Mouse (Mus musculus) forebrain, embryonic 15.5 days (tissue): ENCODE measurements around the gene Zdhhc6. TPM values are rescaled to one million over a fixed set of nuclear protein-coding genes. Genes with fewer than 3 reads are reported as not detected.

Experiments used
- ATAC-seq: fragments of 200-750 bp; cut with Nextera tagmentation; replicated peaks from 2 replicates; pipeline ENCODE4 v1.8.0; 2017; ENCODE audit warnings: mild to moderate bottlenecking, moderate TSS enrichment, moderate library complexity
- H3K27ac ChIP-seq: fragments of 300-500 bp; sonication (generic); replicated peaks from 2 replicates; pipeline ENCODE4 v1.5.1; 2015; ENCODE audit warnings: mild to moderate bottlenecking, inconsistent platforms
- H3K27me3 ChIP-seq: fragments of 300-500 bp; sonication (generic); 2 replicates; pipeline ENCODE4 v1.6.1; 2015; ENCODE audit warnings: inconsistent platforms
- H3K36me3 ChIP-seq: fragments of 300-500 bp; sonication (generic); 2 replicates; pipeline ENCODE4 v1.6.1; 2015; ENCODE audit warnings: mild to moderate bottlenecking, inconsistent platforms
- H3K4me1 ChIP-seq: fragments of 300-500 bp; sonication (generic); 2 replicates; pipeline ENCODE4 v1.6.1; 2015; ENCODE audit warnings: inconsistent platforms
- H3K4me2 ChIP-seq: fragments of 300-500 bp; sonication (generic); replicated peaks from 2 replicates; pipeline ENCODE4 v1.6.1; 2015; ENCODE audit warnings: mild to moderate bottlenecking, inconsistent platforms
- H3K4me3 ChIP-seq: fragments of 300-500 bp; sonication (generic); 2 replicates; pipeline ENCODE4 v1.5.1; 2015; ENCODE audit warnings: mild to moderate bottlenecking, inconsistent platforms
- H3K9ac ChIP-seq: fragments of 300-500 bp; sonication (generic); replicated peaks from 2 replicates; pipeline ENCODE4 v1.6.1; 2015; ENCODE audit warnings: mild to moderate bottlenecking, inconsistent platforms
- H3K9me3 ChIP-seq: fragments of 300-500 bp; sonication (generic); 2 replicates; pipeline ENCODE4 v1.6.1; 2016; ENCODE audit warnings: inconsistent platforms
- WGBS: fragments of 180-500 bp; shearing (Covaris S2); methylation state at CpG from one replicate; pipeline ENCODE4 v1.1.7; 2015; ENCODE audit warnings: mixed read lengths; 5-methylcytosine and 5-hydroxymethylcytosine counted together
- polyA plus RNA-seq: library from polyadenylated mRNA; unstranded; fragments of >200 nt; fragmentation: Nextera tagmentation; extraction: Ambion mirVana; gene quantifications from 2 replicates; pipeline ENCODE4 v1.2.1, GENCODE M21; 2015

Zdhhc6 gene
- polyA plus RNA-seq, 1 experiment from 2014 or later = 66.4 TPM

GRCm38 (mm10) chr19:55332641-55333268, 16.9 kb upstream of the Zdhhc6 start:
- no peak overlapping the region for H3K9ac ChIP-seq
- H3K27ac ChIP-seq = no peak overlapping the region
- H3K27me3 ChIP-seq = no peaks in the 10 kb centered on the region
- ATAC-seq = peak; percentile 76
- no peak overlapping the region for H3K4me3 ChIP-seq
- WGBS = 86% methylated on average over 8 of the region's 8 CpGs
- peaks cover 18% of the 10 kb centered on the region; the same call in 1 of the 2 replicates for H3K36me3 ChIP-seq
- no peaks in the 10 kb centered on the region for H3K9me3 ChIP-seq
- peaks cover 5% of the 10 kb centered on the region for H3K4me1 ChIP-seq
- no peak overlapping the region for H3K4me2 ChIP-seq

- Histone ChIP-seq H3K36me3 (peaks cover 18% of the 10 kb centered on the region; the same call in 1 of the 2 replicates), H3K4me1 (peaks cover 5% of the 10 kb centered on the region), H3K27me3 (no peaks in the 10 kb centered on the region), H3K4me3 (no peak overlapping the region), H3K4me2 (no peak overlapping the region), H3K27ac (no peak overlapping the region), H3K9me3 (no peaks in the 10 kb centered on the region), H3K9ac (no peak overlapping the region)
- no peak for ATAC-seq
- WGBS = 91% methylated on average over 5 of the region's 5 CpGs
Observed at GRCm38 (mm10) chr19:55331776-55332175, 15.9 kb upstream of the Zdhhc6 start.

GRCm38 (mm10) chr19:55327510-55327909, 11.7 kb upstream of the Zdhhc6 start:
- peaks cover 18% of the 10 kb centered on the region for H3K36me3 ChIP-seq
- H3K9me3 ChIP-seq = no peaks in the 10 kb centered on the region
- H3K27ac ChIP-seq = no peak overlapping the region
- no peak overlapping the region for H3K4me3 ChIP-seq
- no peaks in the 10 kb centered on the region for H3K27me3 ChIP-seq
- WGBS = 82% methylated on average over 4 of the region's 4 CpGs
- no peaks in the 10 kb centered on the region for H3K4me1 ChIP-seq
- no peak for ATAC-seq
- no peak overlapping the region for H3K4me2 ChIP-seq
- no peak overlapping the region for H3K9ac ChIP-seq

- Histone ChIP-seq H3K4me2 (no peak overlapping the region), H3K27ac (no peak overlapping the region), H3K4me3 (no peak overlapping the region), H3K4me1 (no peaks in the 10 kb centered on the region), H3K9me3 (no peaks in the 10 kb centered on the region), H3K9ac (no peak overlapping the region), H3K36me3 (no peaks in the 10 kb centered on the region; the same call in 1 of the 2 replicates), H3K27me3 (no peaks in the 10 kb centered on the region)
- ATAC-seq = no peak
- 92% methylated on average over 8 of the region's 8 CpGs for WGBS
Observed at GRCm38 (mm10) chr19:55322604-55323003, 6.8 kb upstream of the Zdhhc6 start.

- Histone ChIP-seq H3K4me2 (no peak overlapping the region), H3K9ac (no peak overlapping the region), H3K36me3 (no peaks in the 10 kb centered on the region; the same call in 1 of the 2 replicates), H3K27me3 (no peaks in the 10 kb centered on the region), H3K27ac (no peak overlapping the region), H3K4me1 (peaks cover 17% of the 10 kb centered on the region), H3K9me3 (no peaks in the 10 kb centered on the region), H3K4me3 (no peak overlapping the region)
- no peak for ATAC-seq
- WGBS = 59% methylated on average over 5 of the region's 5 CpGs
Observed at GRCm38 (mm10) chr19:55319521-55319920, 3.7 kb upstream of the Zdhhc6 start.

GRCm38 (mm10) chr19:55319036-55319435, 3.2 kb upstream of the Zdhhc6 start:
- no peak overlapping the region for H3K4me2 ChIP-seq
- WGBS = 72% methylated on average over 3 of the region's 3 CpGs
- H3K36me3 ChIP-seq = no peaks in the 10 kb centered on the region; the same call in 1 of the 2 replicates
- no peak overlapping the region for H3K9ac ChIP-seq
- H3K27ac ChIP-seq = no peak overlapping the region
- ATAC-seq = no peak
- H3K27me3 ChIP-seq = no peaks in the 10 kb centered on the region
- H3K4me3 ChIP-seq = no peak overlapping the region
- peaks cover 22% of the 10 kb centered on the region for H3K4me1 ChIP-seq
- no peaks in the 10 kb centered on the region for H3K9me3 ChIP-seq

GRCm38 (mm10) chr19:55316901-55317300, 1.1 kb upstream of the Zdhhc6 start:
- Histone ChIP-seq H3K4me1 (peaks cover 30% of the 10 kb centered on the region), H3K36me3 (no peaks in the 10 kb centered on the region; the same call in 1 of the 2 replicates), H3K9me3 (no peaks in the 10 kb centered on the region), H3K9ac (no peak overlapping the region), H3K27me3 (no peaks in the 10 kb centered on the region), H3K4me2 (peak overlapping the region; percentile 89), H3K4me3 (peak overlapping the region; percentile 86), H3K27ac (no peak overlapping the region)
- ATAC-seq = no peak
- 56% methylated on average over 10 of the region's 10 CpGs for WGBS

GRCm38 (mm10) chr19:55316109-55316714, 380 bp upstream of the Zdhhc6 start, which contains the start of gene Vti1a:
Vti1a (plus strand) TSS chr19:55316295.
- Histone ChIP-seq H3K27me3 (no peaks in the 10 kb centered on the region), H3K4me3 (peak within 1 kb of the TSS; percentile 86), H3K4me1 (peaks cover 30% of the 10 kb centered on the region), H3K36me3 (peaks cover 4% of the 10 kb centered on the region; the same call in 1 of the 2 replicates), H3K9ac (peak within 1 kb of the TSS; percentile 73), H3K27ac (peak within 1 kb of the TSS; percentile 83), H3K9me3 (no peaks in the 10 kb centered on the region), H3K4me2 (peak within 1 kb of the TSS; percentile 89)
- ATAC-seq = peak; percentile 94
- under 1% methylated on average over 48 of the region's 48 CpGs for WGBS

GRCm38 (mm10) chr19:55313649-55314048, 2.2 kb downstream of the Zdhhc6 start:
- Histone ChIP-seq H3K4me2 (no peak overlapping the region), H3K27ac (no peak overlapping the region), H3K27me3 (no peaks in the 10 kb centered on the region), H3K36me3 (peaks cover 27% of the 10 kb centered on the region), H3K4me3 (no peak overlapping the region), H3K4me1 (peaks cover 30% of the 10 kb centered on the region), H3K9me3 (no peaks in the 10 kb centered on the region), H3K9ac (no peak overlapping the region)
- ATAC-seq = no peak
- WGBS = 87% methylated on average over 2 of the region's 2 CpGs

GRCm38 (mm10) chr19:55311874-55312273, 4.0 kb downstream of the Zdhhc6 start:
- peaks cover 27% of the 10 kb centered on the region for H3K4me1 ChIP-seq
- no peak for ATAC-seq
- H3K27me3 ChIP-seq = no peaks in the 10 kb centered on the region
- no peak overlapping the region for H3K9ac ChIP-seq
- H3K9me3 ChIP-seq = no peaks in the 10 kb centered on the region
- H3K36me3 ChIP-seq = peaks cover 40% of the 10 kb centered on the region
- 87% methylated on average over 8 of the region's 8 CpGs for WGBS
- H3K27ac ChIP-seq = no peak overlapping the region
- no peak overlapping the region for H3K4me3 ChIP-seq
- no peak overlapping the region for H3K4me2 ChIP-seq

GRCm38 (mm10) chr19:55305024-55305423, 10.8 kb downstream of the Zdhhc6 start:
- Histone ChIP-seq H3K27me3 (no peaks in the 10 kb centered on the region), H3K36me3 (peaks cover 72% of the 10 kb centered on the region)

GRCm38 (mm10) chr19:55300525-55300924, 15.3 kb downstream of the Zdhhc6 start:
- Histone ChIP-seq H3K9me3 (no peaks in the 10 kb centered on the region), H3K9ac (no peak overlapping the region), H3K27me3 (no peaks in the 10 kb centered on the region), H3K4me1 (no peaks in the 10 kb centered on the region), H3K4me2 (no peak overlapping the region), H3K4me3 (no peak overlapping the region), H3K27ac (no peak overlapping the region), H3K36me3 (peaks cover 53% of the 10 kb centered on the region)
- 89% methylated on average over 3 of the region's 3 CpGs for whole genome bisulfite sequencing
- ATAC-seq = no peak

More at GRCm38 (mm10) chr19:55305024-55305423, 10.8 kb downstream of the Zdhhc6 start:
- Histone ChIP-seq H3K4me1 (no peaks in the 10 kb centered on the region), H3K27ac (no peak overlapping the region), H3K9me3 (no peaks in the 10 kb centered on the region), H3K4me3 (no peak overlapping the region), H3K9ac (no peak overlapping the region), H3K4me2 (no peak overlapping the region)
- ATAC-seq = no peak
